Mouse (Mus musculus): ENCODE measurements at regions not wholly inside any gene's neighbourhood (a gene's known extent, or its start where the extent isn't known, plus 50 kb on each side); places are given as distances from the start of the nearest gene placed in this dataset.

DNA sequence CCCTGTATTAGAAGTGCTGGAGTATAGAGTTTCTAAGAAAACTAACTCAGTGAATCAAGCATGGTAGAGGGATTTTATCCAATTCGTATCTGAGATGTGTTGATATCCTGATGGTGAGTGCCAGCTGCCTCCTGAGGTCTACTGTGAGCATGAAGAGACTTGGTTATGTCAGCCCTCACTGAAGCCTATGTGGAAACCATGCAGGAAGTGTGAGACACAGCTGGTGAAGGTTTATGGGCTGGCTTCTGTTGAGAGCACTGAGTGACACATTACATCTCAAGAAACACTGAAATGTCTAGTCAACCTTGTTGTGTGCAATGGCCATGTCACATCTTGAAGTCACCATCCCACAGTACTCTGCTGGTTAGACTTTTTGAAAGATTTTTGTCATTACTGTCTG, 104.6 kb downstream of the Psmg1 start:
- DNase-seq, result peak in 1 of 2 experiments; percentile 3

DNA sequence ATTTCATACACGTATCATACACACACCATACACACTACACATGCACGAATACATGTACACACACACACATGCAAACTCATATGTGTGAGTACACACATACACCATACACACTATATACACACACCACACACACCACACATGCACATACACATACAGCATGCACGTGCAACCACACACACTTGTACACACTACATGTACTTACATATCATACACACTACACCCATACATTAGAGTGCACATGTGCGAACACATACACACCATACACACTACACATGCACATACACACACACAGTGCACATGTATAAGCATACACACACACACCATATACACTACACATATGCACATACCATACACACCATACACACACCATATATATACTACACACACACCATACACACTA, 117.5 kb downstream of the Psmg1 start:
- no peak for DNase-seq

DNA sequence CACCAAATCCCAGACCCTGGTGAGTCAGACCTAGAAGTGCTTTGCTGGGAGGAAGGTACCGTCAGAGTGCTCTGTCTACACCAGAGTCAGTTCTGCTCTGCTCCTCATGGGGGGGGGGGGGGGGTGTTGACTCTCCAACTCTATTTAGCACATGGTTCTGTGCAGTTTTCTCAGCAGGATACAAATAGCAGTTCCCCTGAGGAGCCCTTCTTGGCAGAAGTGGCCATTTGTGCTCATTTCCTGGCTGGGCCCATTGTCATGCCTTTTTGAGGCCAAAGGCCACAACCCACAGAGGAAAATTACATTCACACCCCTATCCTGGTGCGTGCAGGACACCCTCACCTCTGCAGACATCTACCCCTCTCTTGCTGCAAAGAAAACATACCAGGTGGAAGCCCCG, 118.3 kb downstream of the Psmg1 start:
- DNase-seq, result peak; percentile 53 to 75

DNA sequence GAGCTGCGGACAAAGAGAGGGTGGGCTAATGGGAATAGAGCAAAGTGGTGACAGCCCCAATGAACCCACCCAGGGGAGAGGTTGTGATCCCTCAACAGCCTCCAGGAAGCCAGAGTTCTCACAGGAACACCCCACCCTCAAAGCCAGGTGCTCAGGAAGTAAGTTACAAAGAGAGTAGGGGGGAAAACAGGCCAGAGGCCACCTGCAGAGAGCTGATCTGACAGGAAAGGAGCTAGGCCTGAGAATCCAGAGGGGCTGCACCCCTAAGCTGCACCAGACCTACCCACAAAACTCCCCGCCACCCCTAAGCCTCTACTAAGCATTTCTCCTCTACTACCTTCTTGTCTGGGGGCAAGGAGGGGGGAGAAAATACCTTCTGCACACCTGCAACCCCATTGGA, 120.5 kb downstream of the Psmg1 start:
- no peak for DNase-seq

DNA sequence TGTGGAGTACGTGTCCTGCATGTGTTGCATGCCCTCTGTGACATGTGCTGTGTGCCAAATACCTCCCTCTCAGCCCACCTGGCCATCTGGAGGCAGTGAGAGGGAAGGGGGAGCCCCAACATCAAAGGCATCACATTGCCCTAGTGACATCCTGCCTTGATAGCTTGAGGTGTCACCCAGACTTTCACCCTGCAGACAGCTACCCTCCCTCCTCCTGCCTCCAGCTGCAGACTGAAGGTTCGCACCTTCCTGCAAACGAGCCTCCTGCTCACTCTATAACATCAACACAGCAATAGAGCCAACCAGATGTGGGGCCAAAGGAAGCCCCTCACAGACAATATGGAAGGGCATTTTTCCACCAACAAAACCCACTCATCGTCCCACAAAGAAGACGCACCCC, 121.3 kb downstream of the Psmg1 start:
- no peak for DNase-seq

DNA sequence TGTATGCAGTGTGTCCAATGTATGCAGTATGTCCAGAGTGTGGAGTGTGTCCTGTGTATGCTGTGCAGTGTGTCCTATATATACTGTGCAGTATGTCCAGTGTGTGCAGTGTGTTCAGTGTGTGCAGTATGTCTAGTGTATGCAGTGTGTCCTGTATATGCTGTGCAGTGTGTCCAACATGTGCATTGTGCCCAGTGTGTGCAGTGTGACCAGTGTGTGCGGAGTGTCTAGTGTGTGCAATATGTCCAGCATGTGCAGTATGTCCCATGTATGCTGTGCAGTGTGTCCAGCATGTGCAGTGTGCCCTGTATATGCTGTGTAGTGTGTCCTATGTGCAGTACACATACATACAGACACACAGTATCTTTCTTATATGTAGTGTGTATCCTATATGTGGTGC, 121.9 kb downstream of the Psmg1 start:
- DNase-seq, result no peak

DNA sequence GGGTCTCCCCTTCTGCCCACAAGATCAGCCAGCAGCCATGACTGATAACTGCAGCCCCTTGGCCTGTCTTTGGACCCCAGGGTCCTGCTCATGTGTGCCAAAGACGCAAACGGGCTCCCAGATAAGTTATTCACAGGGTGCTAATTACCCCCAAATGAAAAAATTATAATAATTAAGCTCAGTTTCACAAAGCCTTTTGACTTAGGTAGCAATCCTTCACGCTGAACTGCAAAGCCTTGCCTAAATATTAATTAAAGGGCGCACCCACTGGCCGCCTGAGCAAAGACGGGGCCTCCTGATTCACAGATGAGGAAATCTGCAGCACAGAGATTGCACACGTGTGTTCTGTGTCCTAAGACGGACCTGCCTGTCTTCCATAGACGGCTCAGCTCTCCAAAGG, 123.2 kb downstream of the Psmg1 start:
- no peak for DNase-seq

DNA sequence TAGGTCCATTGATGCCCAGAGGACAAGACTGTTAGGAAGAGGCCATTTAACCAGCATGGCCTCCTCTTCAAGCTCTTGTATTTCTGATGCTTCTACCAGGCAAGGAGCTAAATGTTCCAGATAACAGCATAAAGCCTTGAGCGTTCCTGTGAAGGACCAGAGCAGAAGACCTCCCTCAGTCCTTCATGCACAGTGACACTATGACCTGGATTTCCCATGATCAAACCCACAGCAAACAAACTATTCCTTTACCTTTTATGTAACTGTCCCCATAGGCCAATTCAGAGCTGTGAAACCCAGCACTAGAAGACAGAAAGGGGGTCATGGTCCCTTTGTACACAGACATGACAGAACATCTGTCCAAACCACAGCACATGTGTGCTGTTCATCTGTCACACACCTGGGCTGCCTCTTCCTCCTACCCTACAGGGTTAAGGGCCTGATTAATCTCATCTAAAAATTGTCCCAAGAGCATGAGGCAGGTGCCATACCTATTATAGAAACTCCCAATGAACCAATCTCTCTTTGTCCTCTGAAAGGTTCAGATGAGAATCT, 123.8 kb downstream of the Psmg1 start:
- DNase-seq, result no peak

DNA sequence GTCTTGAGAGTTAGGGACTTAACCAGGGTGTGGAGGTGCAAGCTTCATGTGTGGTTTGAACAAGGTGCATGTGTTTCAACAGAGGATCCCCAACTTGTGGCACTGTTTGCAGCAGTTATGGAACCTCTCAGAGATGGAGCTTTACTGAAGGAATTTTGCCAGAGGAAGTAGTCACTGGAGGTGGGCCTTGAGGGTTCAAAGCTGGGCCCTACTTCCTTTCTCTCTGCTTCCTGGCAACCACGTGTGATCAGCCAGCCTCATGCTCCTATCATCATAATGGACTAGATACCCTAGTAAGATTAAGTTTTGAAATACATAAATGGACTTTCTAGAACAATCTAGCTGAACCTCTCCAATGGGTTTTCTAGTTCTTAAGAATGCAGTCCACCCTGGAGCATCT, 125.2 kb downstream of the Psmg1 start:
- DNase-seq, result no peak

DNA sequence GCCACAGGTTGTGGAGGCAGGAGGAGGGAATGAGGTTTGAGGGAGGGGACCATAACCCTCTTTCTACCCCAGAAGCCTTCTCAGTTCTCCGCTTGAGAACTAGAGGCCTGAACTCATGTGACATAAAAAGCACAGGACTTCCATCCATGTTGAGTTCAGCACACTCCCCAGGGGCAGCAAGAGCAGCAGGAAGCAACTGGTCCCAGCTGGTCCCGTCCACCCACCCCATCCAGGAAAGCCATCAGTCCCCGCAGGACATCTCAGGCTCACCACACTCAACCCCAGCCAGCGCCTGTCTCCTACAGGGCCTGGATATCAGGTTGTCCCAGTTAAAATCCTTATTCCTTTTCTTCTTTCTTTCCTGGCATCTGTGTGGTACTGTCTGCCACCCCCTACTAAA, 126.1 kb downstream of the Psmg1 start:
- peak in 1 of 2 experiments; percentile 52 for DNase-seq

DNA sequence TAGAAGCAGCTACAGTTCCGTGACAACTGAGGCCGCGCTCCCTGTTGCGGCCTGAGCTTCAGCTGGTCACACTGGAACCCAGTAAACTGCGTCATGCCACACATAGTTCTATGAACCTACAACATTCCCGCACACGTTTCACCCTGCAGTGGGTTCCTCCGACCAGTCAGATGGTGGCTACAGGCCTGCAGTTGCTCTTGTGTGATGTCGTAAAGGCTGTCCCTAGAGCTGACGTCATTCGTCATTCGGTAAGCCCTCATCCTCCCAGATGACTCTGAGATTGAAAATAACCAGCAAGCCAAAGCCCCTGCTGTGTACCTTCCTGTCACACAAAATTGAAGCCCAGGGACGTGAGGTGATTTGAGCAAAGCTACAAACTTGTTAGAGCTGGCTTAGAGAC, 126.7 kb downstream of the Psmg1 start:
- DNase-seq, result no peak

DNA sequence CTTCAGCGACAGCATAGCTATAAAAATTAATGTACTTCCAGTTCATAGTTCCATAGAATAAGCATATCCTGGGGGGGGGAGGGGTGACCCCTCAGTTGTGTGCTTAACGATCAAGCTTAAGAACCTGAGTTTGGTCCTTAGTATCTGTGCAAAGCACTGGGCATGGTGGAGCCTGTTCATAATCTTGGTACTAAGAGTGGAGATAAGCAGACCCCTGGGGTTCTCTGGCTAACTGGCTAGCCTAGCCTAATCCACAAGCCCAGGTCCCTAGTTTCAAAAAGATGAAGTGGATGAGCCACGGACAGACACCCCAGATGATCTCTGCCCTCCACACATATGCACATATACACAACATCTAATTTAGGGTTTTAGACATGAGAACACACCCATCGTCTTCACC, 127.2 kb downstream of the Psmg1 start:
- DNase-seq, result no peak

DNA sequence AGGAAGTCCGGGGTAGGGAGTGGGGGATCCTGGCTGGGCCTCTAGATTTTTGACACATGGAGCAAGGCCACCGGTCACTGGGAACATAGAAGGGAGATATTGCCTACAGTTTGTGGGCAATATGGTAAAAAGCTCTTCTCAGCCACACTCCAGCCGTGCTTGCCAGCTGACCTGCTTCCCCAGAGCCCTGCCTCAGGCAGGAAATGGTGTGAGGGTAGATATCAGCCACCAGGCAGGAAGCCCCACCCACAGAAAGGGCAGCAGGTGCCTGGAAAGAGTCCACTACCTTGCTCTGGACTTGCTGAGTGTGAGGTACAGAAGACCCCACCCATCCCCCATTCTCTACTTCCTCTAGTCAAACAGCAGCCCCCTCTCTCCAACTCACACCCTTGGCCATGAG, 128.1 kb downstream of the Psmg1 start:
- peak; percentile 58 to 83 for DNase-seq

DNA sequence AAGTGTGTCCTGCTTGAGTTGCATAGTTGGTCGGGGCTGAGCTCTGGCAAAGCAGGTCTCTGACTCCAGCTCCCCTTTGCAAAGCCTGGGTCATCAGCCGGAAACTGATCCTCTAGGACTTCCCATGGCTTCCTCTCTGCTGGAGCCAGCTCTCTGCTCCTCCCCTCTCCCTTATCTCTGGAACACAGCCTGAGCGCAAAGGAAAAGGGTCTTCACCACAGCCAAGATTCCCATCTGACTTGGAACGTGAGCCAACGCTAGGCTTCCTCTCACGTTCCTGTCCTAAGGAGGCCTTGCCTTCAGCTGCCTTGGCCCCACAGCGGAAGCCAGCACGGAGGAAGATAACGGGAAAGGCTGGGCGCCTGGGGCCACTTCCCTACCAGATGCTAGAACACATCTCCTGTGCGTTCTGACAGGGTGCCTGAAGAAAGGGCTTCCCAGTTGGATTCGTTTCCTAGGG, 129.5 kb downstream of the Psmg1 start:
- peak; percentile 79 to 93 for DNase-seq

DNA sequence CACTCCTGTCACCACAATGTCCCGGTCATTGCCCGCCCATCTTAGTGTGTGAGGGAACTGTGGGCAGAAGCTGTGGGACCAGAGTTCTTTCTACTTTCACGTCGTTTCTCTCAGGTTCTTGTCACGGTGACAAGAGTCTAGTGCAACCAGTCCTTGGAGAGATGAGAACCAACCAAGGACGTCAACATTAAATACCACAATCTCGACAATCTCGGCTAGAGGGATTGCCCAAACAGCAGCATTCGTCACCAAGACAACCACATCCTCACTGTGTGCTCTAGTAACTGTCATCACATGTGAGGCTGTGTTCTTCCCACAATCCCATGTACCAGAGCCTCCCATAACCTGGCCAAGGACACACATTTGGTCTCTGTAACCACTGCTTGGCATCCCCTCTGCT, 129.9 kb downstream of the Psmg1 start:
- no peak for DNase-seq

DNA sequence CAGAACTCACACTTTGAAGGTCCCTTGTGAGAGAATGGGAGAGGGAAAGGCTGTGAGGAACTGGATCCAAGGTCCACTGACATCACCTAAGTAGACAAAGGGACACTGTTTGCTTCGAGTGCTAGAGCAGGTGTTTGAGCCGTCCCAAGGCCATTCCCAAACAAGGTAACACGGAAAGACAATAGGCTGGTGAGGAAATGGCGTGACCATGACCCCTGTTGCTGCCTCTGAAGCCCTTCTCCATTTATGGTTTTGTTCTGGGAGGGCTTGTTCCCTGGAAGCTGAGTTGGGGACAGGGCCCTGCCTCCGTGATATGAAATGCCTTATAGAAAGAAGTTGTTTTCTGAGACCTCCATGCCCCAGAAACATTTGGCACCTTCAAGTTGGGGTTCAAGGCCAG, 130.6 kb downstream of the Psmg1 start:
- no peak for DNase-seq

DNA sequence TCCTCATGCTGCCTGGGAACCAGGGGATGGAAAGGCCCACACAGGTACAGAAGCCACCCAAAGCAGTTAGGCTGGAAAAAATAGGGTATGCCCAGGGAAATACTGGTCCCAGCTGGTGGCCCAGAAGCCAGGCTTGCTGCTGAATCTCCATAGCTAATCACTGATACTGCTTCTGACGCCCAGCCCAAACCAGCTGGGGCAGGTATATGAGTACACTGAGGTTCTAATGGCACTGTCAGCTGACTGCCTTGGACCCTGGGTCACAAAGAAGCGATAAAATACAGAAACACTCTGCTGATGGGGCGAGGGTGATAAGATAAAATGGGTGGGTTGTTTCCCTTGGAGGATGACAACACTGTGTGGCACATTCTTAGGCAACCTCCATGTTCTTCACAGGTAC, 133.4 kb downstream of the Psmg1 start:
- DNase-seq, result peak in 1 of 2 experiments; percentile 46

DNA sequence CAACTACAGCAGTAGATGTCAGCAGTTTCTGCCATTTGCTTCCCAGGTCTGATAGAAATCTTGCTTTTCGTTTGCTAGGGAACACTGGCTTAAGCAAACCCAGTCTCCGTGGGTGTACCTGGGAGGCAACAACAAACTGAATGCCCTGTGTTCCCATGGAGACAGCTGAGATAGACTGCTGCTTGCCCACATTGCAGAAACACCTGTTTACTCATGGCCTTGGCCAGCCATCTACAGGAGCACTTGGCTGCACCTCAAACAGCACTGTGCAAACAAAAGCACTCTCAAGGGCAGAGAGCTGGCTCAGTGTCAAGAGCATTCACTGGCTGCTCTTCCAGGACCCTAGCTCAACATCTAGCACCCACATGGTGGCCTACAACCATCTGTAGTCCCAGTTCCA, 135.5 kb downstream of the Psmg1 start:
- peak; percentile 33 to 67 for DNase-seq

DNA sequence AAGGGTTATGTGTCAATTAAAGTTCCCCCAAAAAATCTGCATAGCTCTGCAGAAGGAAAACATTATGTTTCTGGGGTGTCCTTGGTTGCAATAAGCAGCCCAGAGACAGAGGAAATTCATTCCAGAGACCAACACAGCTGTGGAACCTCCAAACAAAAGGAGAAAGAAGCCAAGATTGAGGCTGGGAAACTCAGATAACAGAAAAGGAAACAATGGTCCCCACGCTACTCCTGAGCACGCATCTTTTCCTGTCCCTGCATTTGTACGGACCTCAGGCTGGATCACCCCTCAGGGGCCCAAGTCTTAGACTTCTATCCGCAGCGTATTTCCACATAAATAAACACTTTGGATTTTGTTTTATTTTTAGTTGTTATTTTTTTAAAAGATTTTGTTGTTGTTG, 138.9 kb downstream of the Psmg1 start:
- no peak for DNase-seq

DNA sequence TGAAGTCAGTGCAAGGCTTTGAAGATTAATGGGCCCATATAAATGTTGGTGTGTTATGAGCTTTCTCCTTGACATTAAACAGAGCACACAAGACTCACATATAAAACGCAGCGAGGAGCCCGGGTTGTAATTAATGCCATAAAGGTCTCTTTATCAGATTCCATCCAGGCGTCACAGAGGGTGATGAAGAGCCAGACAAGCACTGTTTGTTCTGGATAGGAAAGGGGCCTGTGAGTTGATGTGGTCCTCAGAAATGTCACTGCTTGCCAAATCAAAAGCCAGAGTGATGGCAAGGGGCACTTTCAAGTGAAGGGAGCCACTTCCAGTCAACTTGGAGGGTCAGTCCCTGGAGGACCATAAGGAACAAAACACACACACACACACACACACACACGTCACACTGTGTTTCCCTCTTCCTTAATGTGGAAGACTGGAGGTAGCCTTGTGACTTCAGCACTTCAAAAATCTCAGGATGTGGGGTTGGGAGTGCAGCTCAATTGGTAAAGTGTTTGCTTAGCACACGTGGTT, 142.1 kb downstream of the Psmg1 start:
- DNase-seq, result peak in 1 of 2 experiments; percentile 38

DNA sequence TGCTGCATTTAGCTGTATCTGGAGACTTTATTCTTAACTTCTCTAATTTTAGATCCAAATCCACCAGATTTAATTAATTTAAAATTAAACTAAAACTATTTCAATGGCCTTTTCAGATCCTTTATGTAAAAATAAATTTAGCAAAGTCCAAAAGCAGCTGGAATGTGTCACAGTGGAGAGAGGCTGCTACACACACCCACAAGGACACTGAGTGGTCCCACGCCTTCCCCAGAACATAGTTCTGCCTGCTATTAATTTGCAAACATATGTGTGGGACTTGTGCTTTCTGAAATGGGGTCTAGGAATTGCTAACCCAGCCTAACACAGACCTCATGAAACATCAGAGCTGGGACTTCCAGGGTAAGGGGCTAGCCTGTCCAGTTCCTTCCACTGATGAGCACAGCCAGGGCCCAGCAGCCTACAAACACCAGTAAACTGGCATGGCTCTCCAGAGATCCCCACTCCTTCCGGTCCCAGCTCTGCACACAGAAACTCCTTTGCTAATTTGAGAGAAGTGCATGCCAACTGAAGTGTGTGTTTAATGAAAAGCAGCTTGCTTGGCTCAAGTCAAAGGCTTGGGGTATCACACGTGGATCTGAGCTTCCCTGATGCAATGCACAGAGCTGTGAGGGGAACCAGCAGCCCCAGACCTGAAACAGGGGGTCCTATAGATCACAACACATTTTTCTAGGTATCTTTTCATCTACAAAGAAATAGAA, 142.8 kb downstream of the Psmg1 start:
- no peak for DNase-seq

DNA sequence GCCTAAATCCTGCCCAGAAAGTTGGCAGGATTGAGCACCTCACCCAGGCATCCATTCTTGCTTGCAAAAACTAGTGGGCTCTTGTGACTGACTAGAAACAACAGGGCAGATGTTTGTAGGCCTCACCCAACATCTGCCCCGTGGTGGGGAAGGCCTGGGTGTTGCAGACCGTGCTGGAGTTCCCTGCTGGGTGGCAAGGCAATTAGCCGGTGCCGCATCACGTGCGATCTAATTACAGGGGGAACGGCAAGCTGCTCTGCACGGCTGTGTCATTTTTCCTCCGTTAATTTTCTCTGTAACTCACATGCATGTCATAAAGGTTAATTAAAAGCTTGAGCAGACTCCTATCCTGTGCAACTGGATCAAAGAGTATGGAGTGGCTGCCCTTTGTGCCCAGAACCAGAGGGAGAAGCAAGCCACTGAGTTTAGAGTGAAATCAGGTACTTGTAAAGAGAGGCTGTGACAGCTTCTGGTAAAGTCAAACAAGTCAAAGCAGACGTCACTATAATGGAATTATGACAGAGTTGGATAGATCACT, 143.5 kb downstream of the Ets2 start:
- no peak for DNase-seq

DNA sequence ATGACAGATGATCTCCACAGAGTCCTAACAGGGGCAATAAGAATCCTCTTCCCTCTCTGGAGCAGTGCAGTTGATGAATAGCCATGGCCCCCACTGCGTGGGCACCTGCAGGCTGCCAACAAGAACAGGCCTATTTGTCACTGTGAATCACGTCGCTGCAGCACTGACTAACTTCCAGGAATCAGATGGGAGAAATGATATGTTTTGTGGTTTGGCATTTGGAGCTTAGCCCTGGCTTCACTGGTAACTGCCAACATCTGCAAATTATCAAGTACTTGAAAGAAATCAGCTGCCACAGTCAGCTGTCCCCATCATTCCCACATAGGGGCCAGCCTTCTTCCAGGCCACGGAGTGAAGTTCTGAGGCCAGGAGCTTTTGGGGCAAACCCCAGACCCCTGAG, 142.8 kb downstream of the Ets2 start:
- DNase-seq, result peak in 1 of 2 experiments; percentile 38

DNA sequence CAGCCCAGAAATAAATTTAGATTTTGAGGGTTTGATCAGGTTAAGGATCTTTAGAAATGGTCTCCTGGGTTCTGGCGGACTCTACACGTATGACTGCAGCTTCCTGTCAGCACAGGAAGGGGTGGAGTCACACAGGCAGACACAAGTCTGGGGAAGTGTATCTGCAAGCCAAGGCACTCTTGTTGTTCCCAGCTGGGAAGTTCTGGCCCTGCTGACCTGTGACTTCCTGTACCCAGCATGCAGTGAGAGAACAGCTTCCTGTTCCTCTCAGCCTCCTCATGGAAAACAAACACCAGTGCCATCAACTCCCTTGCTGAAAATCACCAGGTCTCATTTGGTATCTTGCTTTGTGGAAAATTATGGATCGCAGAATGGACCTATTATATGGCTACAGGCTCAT, 140.9 kb downstream of the Ets2 start:
- peak in 1 of 2 experiments; percentile 52 for DNase-seq
